Mouse (Mus musculus) C2C12 (cell line): Measurements from ENCODE around the gene Olfr281.

ENCODE experiments used
- CEBPB ChIP-seq: IDR thresholded peaks from one replicate; pipeline ENCODE4 v1.6.1; 2011; ENCODE audit warnings: low read depth, mild to moderate bottlenecking, control low read depth, moderate library complexity
- CTCF ChIP-seq: IDR thresholded peaks from one replicate; pipeline ENCODE4 v1.5.1; 2011; ENCODE audit not compliant: control insufficient read depth, insufficient read depth, insufficient read length
- MAX ChIP-seq: IDR thresholded peaks from one replicate; pipeline ENCODE4 v1.6.1; 2011; ENCODE audit warnings: mild to moderate bottlenecking, control low read depth
- MYOD1 ChIP-seq: IDR thresholded peaks from one replicate; pipeline ENCODE4 v1.6.1; 2011; ENCODE audit warnings: low read depth; ENCODE audit not compliant: control insufficient read depth, insufficient read length
- MYOG ChIP-seq: IDR thresholded peaks from one replicate; pipeline ENCODE4 v1.6.1; 2011; ENCODE audit not compliant: control insufficient read depth, insufficient read length; ENCODE audit errors: extremely low read depth
- USF1 ChIP-seq: IDR thresholded peaks from one replicate; pipeline ENCODE4 v1.6.1; 2011; ENCODE audit warnings: low read depth, mild to moderate bottlenecking, control low read depth, moderate library complexity

- TF ChIP-seq CTCF (no peak), MAX (no peak), MYOD1 (no peak), USF1 (no peak), MYOG (no peak), CEBPB (no peak)
These were observed 17.2 kb downstream of the Olfr281 start, which contains the start of gene OR5BS1P for GRCm38 (mm10) chr15:98469596-98469995.
